Mouse (Mus musculus) cerebellum, adult 2 months (tissue): Measurements from ENCODE around the gene Nol12. TPM values are rescaled to one million over a fixed set of nuclear protein-coding genes. Genes with fewer than 3 reads are reported as not detected.
A peak's percentile ranks its signal among the peaks of the same experiment; 100 is the strongest.

ENCODE experiments used
- DNase-seq, 2 experiments: peaks; one replicate each; pipeline ENCODE4 v3.0.0; 2021
- H3K27ac ChIP-seq: fragments of 200-500 bp; 2 replicates; pipeline ENCODE4 v1.5.1; 2012; ENCODE audit warnings: low read length, control low read depth, inconsistent platforms; ENCODE audit not compliant: insufficient read depth
- H3K27me3 ChIP-seq: fragments of 200-500 bp; 2 replicates; pipeline ENCODE4 v1.6.1; 2012; ENCODE audit warnings: inconsistent platforms, mild to moderate bottlenecking, low read length, moderate library complexity; ENCODE audit not compliant: control insufficient read depth, insufficient read depth
- H3K4me1 ChIP-seq: fragments of 200-500 bp; 2 replicates; pipeline ENCODE4 v1.6.1; 2011; ENCODE audit warnings: low read length; ENCODE audit not compliant: control insufficient read depth, insufficient read depth
- H3K4me3 ChIP-seq: fragments of 200-500 bp; replicated peaks from 2 replicates; pipeline ENCODE3; 2011; ENCODE audit warnings: mild to moderate bottlenecking, low read depth, low read length, control low read depth; ENCODE audit not compliant: insufficient read depth
- CTCF ChIP-seq: fragments of 200-500 bp; IDR thresholded peaks from 2 replicates; pipeline ENCODE4 v1.5.1; 2011; ENCODE audit warnings: low read depth, mild to moderate bottlenecking, control low read depth, low read length, moderate library complexity, borderline replicate concordance; ENCODE audit not compliant: insufficient read depth
- POLR2A ChIP-seq: fragments of 200-500 bp; IDR thresholded peaks from 2 replicates; pipeline ENCODE4 v1.6.1; 2011; ENCODE audit warnings: low read length, control low read depth, borderline replicate concordance; ENCODE audit not compliant: insufficient read depth
- WGBS: fragments of 180-500 bp; shearing (Covaris S2); methylation state at CpG from one replicate; pipeline ENCODE4 v1.1.7; 2018; 5-methylcytosine and 5-hydroxymethylcytosine counted together
- polyA plus RNA-seq: library from polyadenylated mRNA; depleted of rRNA; stranded (reverse); fragments of >200 nt; gene quantifications from 2 replicates; pipeline ENCODE4 v1.2.3, GENCODE M21; 2012

Nol12 gene
- polyA plus RNA-seq, 1 experiment = 34.4 TPM

DNA sequence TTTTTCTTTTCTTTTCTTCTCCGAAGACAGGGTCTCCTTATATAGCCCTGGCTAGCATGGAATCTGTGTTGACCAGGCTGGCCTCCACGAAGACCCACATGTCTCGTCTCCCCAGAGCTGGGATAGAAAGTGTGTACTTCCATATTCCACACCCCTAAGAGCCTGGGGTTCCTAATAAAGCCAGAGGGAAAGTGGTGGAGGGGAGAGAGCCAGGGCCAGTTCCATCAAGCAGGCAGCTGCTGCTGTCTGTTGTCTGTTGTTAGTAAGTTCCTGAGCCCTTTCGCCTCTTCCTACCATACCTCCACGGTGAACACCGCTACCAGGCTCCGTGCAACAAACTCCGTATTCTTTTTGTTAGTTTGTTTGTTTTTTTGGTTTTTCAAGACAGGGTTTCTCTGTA, 6.2 kb upstream of the Nol12 start:
- Histone ChIP-seq H3K27me3 (no peaks in the 10 kb centered on the region), H3K27ac (no peak overlapping the region), H3K4me3 (no peak overlapping the region), H3K4me1 (peaks cover 25% of the 10 kb centered on the region)
- TF ChIP-seq CTCF (no peak), POLR2A (no peak)
- DNase-seq = no peak
- 72% methylated on average over 8 of the region's 8 CpGs for WGBS

DNA sequence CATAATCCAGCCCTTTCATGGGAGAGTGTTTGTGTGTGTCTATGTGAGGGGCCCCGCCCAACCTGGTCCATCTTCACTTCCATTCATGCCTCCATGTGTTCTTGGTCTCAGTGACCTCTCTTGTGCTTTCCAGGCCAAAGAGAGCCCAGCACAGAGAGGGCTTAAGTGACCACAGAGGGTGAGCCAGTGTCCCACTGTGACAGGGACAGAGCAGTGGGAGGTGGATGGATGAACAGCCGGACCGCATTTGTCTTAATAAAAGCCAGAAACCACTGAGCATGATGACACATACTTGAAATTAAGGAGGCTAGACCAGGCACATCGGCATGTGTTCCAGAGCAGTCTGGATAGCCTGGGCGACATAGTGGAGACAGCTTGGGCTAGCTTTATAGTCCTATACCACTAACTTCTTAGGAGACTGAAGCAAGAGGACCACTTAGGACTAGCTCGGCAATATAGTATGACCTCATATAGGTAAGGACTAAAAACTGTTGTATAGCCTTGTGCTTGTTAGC, 4.5 kb upstream of the Nol12 start:
- Histone ChIP-seq H3K27me3 (no peaks in the 10 kb centered on the region), H3K27ac (no peak overlapping the region), H3K4me3 (no peak overlapping the region), H3K4me1 (peaks cover 23% of the 10 kb centered on the region)
- TF ChIP-seq POLR2A = no peak
- no peak for DNase-seq
- 81% methylated on average over 6 of the region's 6 CpGs for WGBS

DNA sequence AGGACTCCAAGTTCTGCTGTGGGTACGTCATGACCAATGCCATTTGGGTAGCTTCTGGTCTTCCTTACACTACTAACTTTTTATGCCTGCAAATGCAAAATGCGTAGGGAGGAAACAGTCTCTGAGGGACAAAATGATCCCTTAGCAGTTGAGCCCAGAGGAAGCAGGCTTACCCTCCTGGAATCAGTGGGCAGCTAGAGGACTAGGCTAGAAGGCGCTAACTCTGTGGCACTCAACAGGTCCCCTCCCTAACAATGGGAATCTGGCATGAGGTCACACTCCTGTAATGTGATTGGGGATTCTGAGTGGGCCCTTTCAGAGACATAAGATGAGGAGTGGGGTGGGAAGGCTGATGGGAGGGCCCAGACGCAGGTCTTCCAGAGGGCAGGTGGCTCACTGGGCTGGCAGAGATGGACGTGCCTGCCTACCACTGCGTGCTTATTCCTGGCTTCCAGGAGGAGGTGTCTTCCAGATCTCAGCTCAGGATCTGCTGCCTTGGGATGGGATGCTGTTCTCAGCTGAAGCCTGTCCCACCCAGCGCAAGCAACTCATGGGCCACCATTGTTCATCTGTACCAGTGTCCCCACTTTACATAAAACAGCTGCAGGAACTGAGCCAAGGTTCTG, 3.8 kb upstream of the Nol12 start:
- H3K4me1 ChIP-seq = peaks cover 16% of the 10 kb centered on the region
- no peaks in the 10 kb centered on the region for H3K27me3 ChIP-seq
- no peak overlapping the region for H3K4me3 ChIP-seq
- no peak overlapping the region for H3K27ac ChIP-seq
- TF ChIP-seq CTCF = no peak
- no peak for TF ChIP-seq POLR2A
- 85% methylated on average over 7 of the region's 7 CpGs for whole genome bisulfite sequencing
- DNase-seq = no peak

DNA sequence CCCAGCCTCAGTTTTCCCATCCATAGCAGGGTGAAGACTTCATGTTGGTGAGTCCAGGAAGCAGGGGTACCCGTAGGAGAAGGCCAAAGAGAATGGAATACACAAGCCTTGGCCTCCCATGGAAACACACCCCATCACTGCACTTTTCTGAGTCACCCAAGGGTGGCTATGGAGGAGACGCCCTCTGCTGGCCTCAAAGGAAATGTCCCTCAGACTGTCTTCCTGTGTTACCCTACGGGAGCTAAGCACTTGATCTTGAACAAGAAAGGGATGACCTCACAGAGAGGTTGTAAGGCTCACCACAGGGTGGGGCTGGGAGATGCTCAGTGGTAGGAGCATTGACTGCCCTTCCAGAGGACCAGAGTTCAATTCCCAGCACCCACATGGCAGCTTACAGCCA, 3.2 kb upstream of the Nol12 start:
- WGBS = 14% methylated on average over 3 of the region's 3 CpGs
- TF ChIP-seq POLR2A (no peak), CTCF (peak; percentile 63)
- Histone ChIP-seq H3K4me3 (no peak overlapping the region), H3K27me3 (no peaks in the 10 kb centered on the region), H3K27ac (no peak overlapping the region), H3K4me1 (peaks cover 12% of the 10 kb centered on the region)
- DNase-seq = no peak

DNA sequence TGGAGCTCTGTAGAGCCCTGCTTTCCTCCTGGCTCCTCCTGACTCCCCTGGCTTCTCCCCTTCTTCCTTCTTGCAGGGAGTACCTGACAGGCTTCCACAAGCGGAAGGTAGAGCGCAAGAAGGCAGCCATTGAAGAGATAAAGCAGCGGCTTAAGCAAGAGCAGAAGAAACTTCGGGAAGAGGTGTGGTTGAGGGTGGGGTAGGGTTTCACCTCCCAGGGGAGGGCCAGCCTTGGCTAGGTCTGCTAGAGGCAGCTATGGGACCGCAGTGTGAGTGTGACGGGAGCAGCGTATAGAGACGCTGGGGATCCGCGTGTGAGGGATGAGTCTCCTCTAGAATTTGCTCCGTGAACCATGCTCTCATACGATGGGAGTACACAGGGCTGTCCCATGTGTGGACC, 1.7 kb downstream of the Nol12 start:
- no peak for TF ChIP-seq CTCF
- TF ChIP-seq POLR2A = no peak
- 90% methylated on average over 12 of the region's 12 CpGs for WGBS
- DNase-seq = no peak
- no peak overlapping the region for H3K27ac ChIP-seq
- peaks cover 4% of the 10 kb centered on the region; the same call in 1 of the 2 replicates for H3K4me1 ChIP-seq
- no peaks in the 10 kb centered on the region for H3K27me3 ChIP-seq
- no peak overlapping the region for H3K4me3 ChIP-seq

DNA sequence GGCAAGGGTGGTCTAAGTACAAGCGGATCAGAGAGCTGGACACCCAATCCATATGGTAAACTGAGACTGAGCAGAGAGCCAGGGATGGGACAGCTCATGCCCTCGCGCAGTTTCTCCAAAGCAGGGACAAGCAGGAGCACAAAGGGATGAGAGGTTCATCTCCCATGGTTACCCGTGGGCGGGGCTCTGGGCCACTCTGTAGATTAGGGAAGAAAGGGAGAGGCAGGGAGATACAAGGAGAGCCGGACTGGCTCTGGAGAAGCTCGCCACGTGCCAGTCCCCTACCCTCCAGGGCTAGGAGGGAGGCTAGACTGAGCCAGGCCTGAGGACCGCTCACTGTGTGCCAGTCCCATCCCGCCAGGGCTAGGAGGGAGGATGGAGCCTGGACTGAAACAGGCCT, 2.6 kb downstream of the Nol12 start:
- 63% methylated on average over 10 of the region's 10 CpGs for WGBS
- Histone ChIP-seq H3K4me1 (peaks cover 4% of the 10 kb centered on the region; the same call in 1 of the 2 replicates), H3K4me3 (no peak overlapping the region), H3K27ac (no peak overlapping the region), H3K27me3 (no peaks in the 10 kb centered on the region)
- no peak for DNase-seq
- TF ChIP-seq CTCF = no peak
- no peak for TF ChIP-seq POLR2A

DNA sequence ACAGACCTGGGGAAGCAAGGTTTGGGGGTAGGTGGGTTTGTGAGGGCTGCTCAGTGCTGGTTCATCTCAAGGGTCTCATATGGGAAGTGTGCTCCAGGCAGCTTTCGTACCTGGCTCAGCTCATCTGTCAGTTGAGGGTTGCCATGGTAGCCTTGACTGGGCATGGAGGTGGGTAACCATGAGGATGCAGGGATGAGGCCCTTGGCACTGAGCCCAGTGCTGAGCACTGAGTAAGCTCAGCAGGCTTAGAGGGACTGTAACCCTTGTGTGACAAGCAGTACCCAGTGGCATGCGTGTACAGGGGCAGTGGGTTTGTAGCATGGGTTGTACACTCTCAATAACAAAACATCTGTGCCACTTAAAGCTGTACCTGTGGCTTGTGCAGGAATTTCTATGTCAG, 3.2 kb downstream of the Nol12 start:
- WGBS = 23% methylated on average over 2 of the region's 2 CpGs
- no peak overlapping the region for H3K27ac ChIP-seq

DNA sequence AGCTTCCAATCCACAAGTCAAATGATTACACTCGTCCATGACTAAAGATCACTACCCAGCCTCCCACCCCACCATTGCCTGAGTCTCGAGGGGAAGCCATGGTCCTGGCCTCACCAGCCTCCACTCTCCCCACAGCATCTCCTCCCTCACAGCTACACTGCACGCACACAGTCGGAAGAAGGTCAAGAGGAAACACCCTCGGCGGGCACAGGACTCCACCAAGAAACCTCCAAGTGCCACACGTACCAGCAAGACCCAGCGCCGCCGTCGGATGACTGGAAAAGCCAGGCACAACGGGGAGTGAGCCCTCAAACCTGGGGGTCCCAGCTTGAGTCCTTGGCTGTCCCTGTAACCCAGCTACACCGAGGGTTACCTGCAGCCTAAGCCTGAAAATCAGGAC, 5.6 kb downstream of the Nol12 start:
- no peak overlapping the region for H3K4me3 ChIP-seq
- H3K27ac ChIP-seq = no peak overlapping the region
- no peaks in the 10 kb centered on the region for H3K27me3 ChIP-seq
- DNase-seq = no peak
- WGBS = 88% methylated on average over 13 of the region's 13 CpGs
- H3K4me1 ChIP-seq = peaks cover 4% of the 10 kb centered on the region; the same call in 1 of the 2 replicates
- TF ChIP-seq POLR2A = no peak
- TF ChIP-seq CTCF = no peak

More for the DNA sequence above, 3.2 kb downstream of the Nol12 start:
- Histone ChIP-seq H3K27me3 (no peaks in the 10 kb centered on the region), H3K4me1 (peaks cover 4% of the 10 kb centered on the region; the same call in 1 of the 2 replicates), H3K4me3 (no peak overlapping the region)
- DNase-seq = no peak
- TF ChIP-seq CTCF = no peak
- TF ChIP-seq POLR2A = no peak
